In the genomic region with DNA sequence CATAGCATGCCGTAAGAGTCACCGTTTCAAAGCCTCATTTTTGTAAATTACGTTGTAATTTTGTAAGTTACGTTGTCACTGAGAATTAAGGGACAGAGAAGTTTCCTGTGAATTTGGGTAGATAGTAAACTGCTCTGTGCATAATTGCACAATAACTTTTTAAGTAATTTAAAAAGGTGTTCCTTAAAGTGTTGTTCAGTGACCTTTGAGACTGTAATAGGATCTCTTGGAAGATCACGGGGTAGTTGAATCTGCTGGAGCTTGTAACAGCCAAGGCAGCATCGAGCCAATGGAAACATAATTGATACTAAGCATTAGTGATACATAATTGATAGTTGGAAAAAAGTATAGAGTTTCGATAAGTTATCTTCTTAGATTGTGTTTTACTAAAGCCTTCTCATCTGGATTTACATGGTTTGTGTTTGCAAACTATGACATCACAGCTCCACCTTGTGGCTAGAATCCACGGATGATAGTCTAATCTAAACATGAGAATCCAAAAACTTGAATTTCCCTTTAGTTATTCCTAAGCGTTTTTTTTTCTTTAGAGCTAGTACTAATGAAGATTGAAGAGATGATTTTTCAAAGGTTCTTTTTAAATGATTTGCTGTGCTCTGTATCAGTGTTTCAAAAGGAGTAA, we compare ENCODE assay signal across 10 mouse cellular contexts.
DNase-seq lines count a peak whose midpoint lies in the region; ATAC-seq and TF ChIP-seq lines count a peak whose summit lies in the region.
"Had no signal": no experiment of that assay in that cellular context is flagged by ENCODE, and none has a peak within 500 bp of the region (broad histone marks: within the 10 kb centered on the region; RNA-seq: fewer than 3 reads in every experiment).

No protein-coding gene starts in this region.

- peak; percentile 67 for DNase-seq in embryonic facial prominence, embryonic 11.5 days (ENCODE audit: low spot score)
- no peak for DNase-seq in embryonic facial prominence, embryonic 10.5 days (ENCODE audit: low spot score)
- DNase-seq in right cerebral cortex, adult 18-20 months = peak; percentile 24
- no peak for DNase-seq in right cerebral cortex, postnatal 36 days (ENCODE audit: low spot score in 2 of 2)
- DNase-seq in cerebellum, postnatal 36 days = peak; percentile 36 to 51
- DNase-seq in hindbrain, embryonic 14.5 days (ENCODE audit: low spot score) = peak; percentile 80
- peak; percentile 70 for DNase-seq in limb, embryonic 14.5 days (ENCODE audit: low spot score)
- DNase-seq in telencephalon, adult 2 months (ENCODE audit: low read depth, low spot score) = peak; percentile 26

- no peaks in the 10 kb centered on the region for H3K9me3 ChIP-seq in embryonic facial prominence, embryonic 11.5 days (replicated peaks; ENCODE audit: control insufficient read depth, low read length)
- no peaks in the 10 kb centered on the region for H3K9me3 ChIP-seq in embryonic facial prominence, embryonic 10.5 days
- H3K9me3 ChIP-seq in hindbrain, embryonic 14.5 days (ENCODE audit: control insufficient read depth, low read length) = no peaks in the 10 kb centered on the region
- no peaks in the 10 kb centered on the region for H3K9me3 ChIP-seq in limb, embryonic 14.5 days (ENCODE audit: control insufficient read depth, low read length)
- H3K9me3 ChIP-seq: heart, embryonic 13.5 days; megakaryocyte, embryonic 14.5 days had no signal

- no peak for TF ChIP-seq POLR2A in limb, embryonic 14.5 days (IDR thresholded peaks at IDR 0.05; ENCODE audit: borderline replicate concordance, extremely low read depth, insufficient read depth, insufficient read length)

- no peak overlapping the region for H3K9ac ChIP-seq in embryonic facial prominence, embryonic 11.5 days (replicated peaks; ENCODE audit: low read length)
- H3K9ac ChIP-seq in hindbrain, embryonic 14.5 days = no peak overlapping the region
- H3K9ac ChIP-seq in limb, embryonic 14.5 days (ENCODE audit: low read depth, low read length, severe bottlenecking) = no peak overlapping the region
- H3K9ac ChIP-seq: heart, embryonic 13.5 days had no signal

- no peak overlapping the region for H3K4me3 ChIP-seq in embryonic facial prominence, embryonic 11.5 days (ENCODE audit: low read depth, low read length)
- no peak overlapping the region for H3K4me3 ChIP-seq in embryonic facial prominence, embryonic 10.5 days
- no peak overlapping the region for H3K4me3 ChIP-seq in hindbrain, embryonic 14.5 days (replicated peaks; ENCODE audit: low read length)
- no peak overlapping the region for H3K4me3 ChIP-seq in limb, embryonic 14.5 days (replicated peaks; ENCODE audit: low read length)
- H3K4me3 ChIP-seq: heart, embryonic 13.5 days; megakaryocyte, embryonic 14.5 days had no signal

- no peak overlapping the region for H3K4me2 ChIP-seq in embryonic facial prominence, embryonic 11.5 days (ENCODE audit: low read depth, low read length)
- H3K4me2 ChIP-seq in hindbrain, embryonic 14.5 days (replicated peaks) = no peak overlapping the region
- H3K4me2 ChIP-seq in limb, embryonic 14.5 days (replicated peaks; ENCODE audit: low read depth, low read length, severe bottlenecking) = no peak overlapping the region
- H3K4me2 ChIP-seq: heart, embryonic 13.5 days had no signal

- 45% methylated on average over 9 of the region's 9 CpGs for WGBS in embryonic facial prominence, embryonic 11.5 days
- WGBS in embryonic facial prominence, embryonic 10.5 days = 57% methylated on average over 9 of the region's 9 CpGs
- WGBS in hindbrain, embryonic 14.5 days = 75% methylated on average over 9 of the region's 9 CpGs
- 43% methylated on average over 9 of the region's 9 CpGs for WGBS in limb, embryonic 14.5 days

- H3K4me1 ChIP-seq in embryonic facial prominence, embryonic 11.5 days (ENCODE audit: control insufficient read depth, insufficient read depth, low read length) = no peaks in the 10 kb centered on the region
- 0 out of 2 replicates have a peak, but pooled peaks cover 4% of the 10 kb centered on the region for H3K4me1 ChIP-seq in embryonic facial prominence, embryonic 10.5 days
- no peaks in the 10 kb centered on the region for H3K4me1 ChIP-seq in hindbrain, embryonic 14.5 days (replicated peaks; ENCODE audit: control insufficient read depth, insufficient read depth, low read length)
- no peaks in the 10 kb centered on the region for H3K4me1 ChIP-seq in limb, embryonic 14.5 days (ENCODE audit: control insufficient read depth, insufficient read depth, low read length)
- H3K4me1 ChIP-seq: heart, embryonic 13.5 days had no signal

- no peak for ATAC-seq in embryonic facial prominence, embryonic 11.5 days (replicated peaks; ENCODE audit: insufficient number of reproducible peaks, low FRiP score, low TSS enrichment, low read depth)
- no peak for ATAC-seq in hindbrain, embryonic 14.5 days (ENCODE audit: low FRiP score)
- ATAC-seq in limb, embryonic 14.5 days (ENCODE audit: low FRiP score, low read depth) = no peak

- no peaks in the 10 kb centered on the region for H3K27me3 ChIP-seq in embryonic facial prominence, embryonic 11.5 days (ENCODE audit: control insufficient read depth, insufficient read depth, low read length)
- no peaks in the 10 kb centered on the region for H3K27me3 ChIP-seq in embryonic facial prominence, embryonic 10.5 days (replicated peaks; ENCODE audit: low read depth, poor library complexity, severe bottlenecking)
- H3K27me3 ChIP-seq in hindbrain, embryonic 14.5 days (ENCODE audit: control insufficient read depth, insufficient read depth, low read length) = no peaks in the 10 kb centered on the region
- no peaks in the 10 kb centered on the region for H3K27me3 ChIP-seq in limb, embryonic 14.5 days (ENCODE audit: control insufficient read depth, insufficient read depth, low read length)
- H3K27me3 ChIP-seq: heart, embryonic 13.5 days; megakaryocyte, embryonic 14.5 days had no signal

- H3K36me3 ChIP-seq in embryonic facial prominence, embryonic 11.5 days (replicated peaks; ENCODE audit: control insufficient read depth, insufficient read depth, low read depth, low read length) = no peaks in the 10 kb centered on the region
- H3K36me3 ChIP-seq in embryonic facial prominence, embryonic 10.5 days (replicated peaks) = peaks cover 11% of the 10 kb centered on the region
- H3K36me3 ChIP-seq in hindbrain, embryonic 14.5 days (replicated peaks; ENCODE audit: control insufficient read depth, insufficient read depth) = no peaks in the 10 kb centered on the region; the same call in 1 of the 2 replicates
- peaks cover 21% of the 10 kb centered on the region for H3K36me3 ChIP-seq in limb, embryonic 14.5 days (ENCODE audit: control insufficient read depth, insufficient read depth, low read length)

- no peak overlapping the region for H3K27ac ChIP-seq in embryonic facial prominence, embryonic 11.5 days (replicated peaks; ENCODE audit: low read depth, low read length)
- no peak overlapping the region for H3K27ac ChIP-seq in embryonic facial prominence, embryonic 10.5 days (replicated peaks)
- no peak overlapping the region for H3K27ac ChIP-seq in hindbrain, embryonic 14.5 days
- no peak overlapping the region for H3K27ac ChIP-seq in limb, embryonic 14.5 days (replicated peaks; ENCODE audit: low read depth, low read length)
- H3K27ac ChIP-seq: heart, embryonic 13.5 days had no signal

Comparison
In these comparisons a context has a peak if more than half of its experiments do, and no peak if none do; other contexts are left out.
1. DNase-seq: peak in embryonic facial prominence, embryonic 11.5 days (single experiment), right cerebral cortex, adult 18-20 months (single experiment), cerebellum, postnatal 36 days (2 of 2), hindbrain, embryonic 14.5 days (single experiment), limb, embryonic 14.5 days (single experiment) and telencephalon, adult 2 months (single experiment); none in embryonic facial prominence, embryonic 10.5 days (single experiment) and right cerebral cortex, postnatal 36 days (0 of 2).